Mouse (Mus musculus) hindbrain, embryonic 10.5 days (tissue): ENCODE results near the gene Foxe3. TPM values are rescaled to one million over a fixed set of nuclear protein-coding genes. Genes with fewer than 3 reads are reported as not detected.

ENCODE experiments used
- DNase-seq: peaks from one replicate; pipeline ENCODE4 v3.0.0-alpha.2; 2017; ENCODE audit warnings: low spot score
- H3K27ac ChIP-seq: fragments of 300-500 bp; sonication (generic); 2 replicates; pipeline ENCODE4 v1.5.1; 2016; ENCODE audit warnings: mild to moderate bottlenecking, moderate library complexity
- H3K27me3 ChIP-seq: fragments of 300-500 bp; sonication (generic); 2 replicates; pipeline ENCODE4 v1.6.1; 2016; ENCODE audit warnings: mild to moderate bottlenecking; ENCODE audit not compliant: poor library complexity, insufficient read depth, severe bottlenecking
- H3K36me3 ChIP-seq: fragments of 300-500 bp; sonication (generic); 2 replicates; pipeline ENCODE4 v1.6.1; 2016; ENCODE audit warnings: mild to moderate bottlenecking, moderate library complexity
- H3K4me1 ChIP-seq: fragments of 300-500 bp; sonication (generic); replicated peaks from 2 replicates; pipeline ENCODE4 v1.6.1; 2016; ENCODE audit warnings: mild to moderate bottlenecking
- H3K4me3 ChIP-seq: fragments of 300-500 bp; sonication (generic); 2 replicates; pipeline ENCODE4 v1.5.1; 2016; ENCODE audit warnings: mild to moderate bottlenecking, moderate library complexity
- H3K9me3 ChIP-seq: fragments of 300-500 bp; sonication (generic); 2 replicates; pipeline ENCODE4 v1.6.1; 2016; ENCODE audit warnings: mild to moderate bottlenecking, moderate library complexity
- WGBS: fragments of 180-500 bp; shearing (Covaris S2); methylation state at CpG from one replicate; pipeline ENCODE4 v1.1.7; 2016; 5-methylcytosine and 5-hydroxymethylcytosine counted together
- polyA plus RNA-seq: library from polyadenylated mRNA; unstranded; fragments of >200 nt; fragmentation: Nextera tagmentation; extraction: Ambion mirVana; gene quantifications from 2 replicates; pipeline ENCODE4 v1.2.1, GENCODE M21; 2016

Gene Foxe3
- polyA plus RNA-seq, 1 experiment from 2014 or later: 0.18 TPM

DNA sequence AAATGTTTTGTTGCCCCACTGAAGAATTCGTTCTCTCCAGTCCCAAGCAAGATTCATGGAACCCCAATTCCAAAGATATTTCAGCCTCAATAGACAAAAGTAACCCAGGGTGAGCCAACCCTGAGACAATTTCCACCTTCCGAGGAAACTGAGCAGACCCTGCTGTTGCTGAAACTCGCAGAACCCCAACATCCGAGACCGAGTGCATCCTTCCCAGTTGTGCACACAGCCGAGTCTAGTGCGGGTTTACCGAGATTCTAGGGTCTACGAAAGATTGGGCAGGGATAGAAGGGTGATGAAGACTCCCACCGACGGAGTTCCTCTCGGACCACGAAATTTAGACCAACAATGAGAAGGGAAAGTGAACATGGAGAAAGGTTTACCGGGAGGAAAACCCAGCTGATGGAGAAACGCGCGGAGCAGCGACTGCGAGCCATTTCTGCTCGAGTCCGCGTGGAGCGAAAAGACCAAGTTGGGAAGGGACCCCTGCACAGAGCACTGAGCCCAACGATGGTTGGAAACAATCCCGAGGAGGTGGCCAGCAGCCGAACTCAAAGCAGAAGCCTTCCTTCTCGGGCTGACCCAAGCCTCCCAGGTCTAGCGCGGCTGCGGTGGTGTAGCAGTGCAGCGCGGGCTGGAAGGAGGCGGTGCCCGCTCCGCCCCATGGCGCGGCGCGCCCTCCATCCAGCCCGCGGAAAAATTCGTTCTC lies 24.0 kb downstream of the Foxe3 start:
- Histone ChIP-seq H3K27me3 (peaks cover 100% of the 10 kb centered on the region), H3K4me3 (peak overlapping the region; percentile 51), H3K9me3 (no peaks in the 10 kb centered on the region), H3K36me3 (no peaks in the 10 kb centered on the region), H3K27ac (peak overlapping the region; percentile 6; the same call in 1 of the 2 replicates), H3K4me1 (peaks cover 35% of the 10 kb centered on the region)
- WGBS: under 1% methylated on average over 42 of the region's 42 CpGs
- DNase-seq: peak; percentile 64

DNA sequence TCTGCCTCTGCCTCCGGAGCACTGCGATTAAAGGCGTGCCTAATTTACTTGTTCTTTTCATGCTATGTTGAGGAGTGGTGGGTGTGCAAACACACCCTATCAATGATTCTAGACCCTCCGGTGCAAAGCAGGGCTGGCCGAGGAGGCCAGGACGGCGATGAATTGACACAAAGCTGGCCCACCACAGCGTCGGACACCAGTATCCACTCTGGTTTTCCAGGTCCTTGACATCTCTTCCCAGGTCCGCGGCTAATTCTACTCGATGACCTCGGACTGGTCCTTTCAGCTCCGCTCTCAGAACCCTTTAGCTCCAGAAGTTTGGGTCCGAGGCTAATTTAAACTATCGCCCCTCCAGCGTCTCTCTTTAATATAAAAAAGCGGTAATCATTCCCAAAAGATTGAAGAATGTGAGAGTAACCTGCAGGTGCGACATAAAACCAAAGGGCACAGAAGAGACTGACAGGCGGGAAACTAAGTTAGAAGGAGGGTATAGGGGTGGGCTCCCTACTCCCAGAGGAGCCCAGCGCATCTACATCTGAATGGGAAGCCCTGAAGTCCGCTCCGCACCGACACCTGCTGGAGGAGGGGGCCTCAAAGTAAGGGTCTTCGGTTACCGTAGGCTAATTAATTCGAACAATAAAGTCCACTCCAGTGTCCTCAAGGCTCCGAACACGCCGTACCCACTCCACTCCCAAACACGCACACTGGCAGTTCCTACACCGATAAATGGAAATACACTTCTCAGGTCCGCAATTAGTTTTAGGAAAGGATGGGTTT lies 24.8 kb downstream of the Foxe3 start:
- H3K9me3 ChIP-seq: no peaks in the 10 kb centered on the region
- peaks cover 100% of the 10 kb centered on the region for H3K27me3 ChIP-seq
- 1% methylated on average over 33 of the region's 33 CpGs for WGBS
- peak; percentile 41 for DNase-seq
- H3K36me3 ChIP-seq: no peaks in the 10 kb centered on the region
- H3K4me1 ChIP-seq: peaks cover 35% of the 10 kb centered on the region
- H3K27ac ChIP-seq: no peak overlapping the region
- H3K4me3 ChIP-seq: peak overlapping the region; percentile 51

DNA sequence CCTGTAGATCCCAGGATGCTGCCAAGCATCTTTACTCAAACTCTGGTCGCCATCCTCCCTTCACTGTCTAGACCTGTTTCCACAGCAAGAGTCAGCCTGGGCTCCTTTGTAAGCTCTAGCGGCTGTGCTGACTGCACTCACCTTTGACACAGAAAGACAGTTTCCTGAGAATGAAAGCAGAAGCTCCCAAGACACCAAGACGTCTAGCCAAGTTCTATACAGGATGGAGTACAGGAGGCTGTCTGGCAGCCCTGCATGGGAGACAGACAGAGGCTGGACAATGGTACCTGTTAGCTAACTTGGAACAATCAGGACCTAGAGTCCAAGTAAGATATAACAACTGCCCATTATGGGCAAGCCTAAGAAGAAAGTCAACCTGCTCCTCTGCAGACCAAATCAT lies 25.9 kb downstream of the Foxe3 start:
- no peaks in the 10 kb centered on the region for H3K36me3 ChIP-seq
- no peak overlapping the region for H3K4me3 ChIP-seq
- 7% methylated on average over 3 of the region's 3 CpGs for WGBS
- H3K27me3 ChIP-seq: peaks cover 98% of the 10 kb centered on the region
- peaks cover 35% of the 10 kb centered on the region for H3K4me1 ChIP-seq
- H3K27ac ChIP-seq: no peak overlapping the region
- no peak for DNase-seq
- no peaks in the 10 kb centered on the region for H3K9me3 ChIP-seq

DNA sequence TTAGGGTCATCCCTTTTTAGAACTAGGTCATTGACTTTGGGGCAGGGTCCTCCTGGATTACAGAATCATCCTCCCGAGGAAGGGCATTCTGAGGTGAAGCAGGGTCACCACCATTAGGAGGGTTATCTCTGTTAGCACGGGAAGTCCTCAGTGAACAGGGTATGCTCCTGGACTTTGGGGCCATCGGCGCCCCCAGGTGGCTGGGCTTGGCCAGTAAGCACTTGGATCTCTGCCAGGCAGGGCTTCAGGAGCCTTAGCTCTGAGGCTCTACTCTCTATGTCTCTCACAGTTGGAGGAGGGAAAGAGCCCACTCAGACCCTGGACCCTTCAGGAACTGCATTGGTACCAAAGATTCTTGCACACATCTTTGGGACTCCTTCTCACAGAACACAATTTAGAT lies 28.0 kb downstream of the Foxe3 start:
- peaks cover 98% of the 10 kb centered on the region for H3K27me3 ChIP-seq
- WGBS: 9% methylated on average over 4 of the region's 4 CpGs
- no peaks in the 10 kb centered on the region for H3K36me3 ChIP-seq
- peaks cover 22% of the 10 kb centered on the region for H3K4me1 ChIP-seq
- no peak for DNase-seq
- no peak overlapping the region for H3K27ac ChIP-seq
- H3K9me3 ChIP-seq: no peaks in the 10 kb centered on the region
- no peak overlapping the region for H3K4me3 ChIP-seq

DNA sequence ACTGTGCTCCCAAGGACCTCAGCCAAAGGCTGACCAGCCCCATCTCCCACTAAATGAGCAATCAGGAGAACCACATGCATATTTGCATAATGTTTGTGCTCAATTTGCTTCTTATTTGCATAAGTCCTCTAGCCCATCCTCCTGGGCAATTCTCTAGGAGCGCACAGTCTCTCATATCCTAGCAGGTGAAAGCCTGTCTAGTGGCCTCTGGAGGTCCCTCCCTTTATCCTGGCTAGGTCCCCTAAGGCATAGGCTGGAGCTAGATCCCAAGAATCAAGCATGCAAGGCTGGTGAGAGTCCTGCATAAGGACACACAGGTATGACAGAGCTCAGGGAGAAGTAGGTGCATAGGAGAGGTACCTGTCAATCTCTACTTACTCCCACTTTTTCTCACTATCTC lies 43.6 kb downstream of the Foxe3 start:
- no peaks in the 10 kb centered on the region for H3K36me3 ChIP-seq
- no peak overlapping the region for H3K27ac ChIP-seq
- H3K4me3 ChIP-seq: no peak overlapping the region
- DNase-seq: no peak
- H3K4me1 ChIP-seq: peaks cover under 1% of the 10 kb centered on the region
- H3K9me3 ChIP-seq: no peaks in the 10 kb centered on the region
- WGBS: 94% methylated on average over 1 of the region's 1 CpGs
- no peaks in the 10 kb centered on the region for H3K27me3 ChIP-seq

DNA sequence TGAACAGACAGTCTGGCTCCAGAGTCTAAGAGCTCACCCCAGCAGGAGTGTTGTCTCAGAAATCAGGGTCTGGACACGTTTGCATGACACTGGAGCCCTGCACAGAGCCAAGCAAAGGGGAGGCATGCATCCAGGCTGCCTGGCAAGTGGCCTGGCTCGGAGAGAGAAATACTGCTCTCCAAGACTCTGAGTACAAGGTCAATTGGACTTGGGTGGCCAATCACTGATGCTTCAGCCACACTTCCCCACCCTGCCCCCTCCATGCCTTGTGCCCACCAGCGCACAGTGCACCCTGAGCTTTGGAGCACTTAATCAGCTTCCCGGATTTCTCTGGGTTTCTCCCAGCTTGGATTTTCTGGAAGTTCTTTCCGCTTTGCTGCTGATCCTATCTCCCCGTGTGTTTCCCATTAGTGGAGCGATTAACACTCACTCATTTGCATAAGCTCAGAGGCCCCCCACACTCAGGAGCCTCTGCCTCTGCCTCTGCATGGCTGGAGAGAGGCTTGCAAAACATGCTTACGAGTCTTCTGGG lies 49.3 kb downstream of the Foxe3 start:
- no peaks in the 10 kb centered on the region for H3K9me3 ChIP-seq
- 35% methylated on average over 8 of the region's 8 CpGs for WGBS
- H3K36me3 ChIP-seq: no peaks in the 10 kb centered on the region
- DNase-seq: no peak
- H3K27ac ChIP-seq: no peak overlapping the region
- peaks cover 5% of the 10 kb centered on the region; the same call in 1 of the 2 replicates for H3K4me1 ChIP-seq
- H3K27me3 ChIP-seq: no peaks in the 10 kb centered on the region
- H3K4me3 ChIP-seq: no peak overlapping the region

Other genes starting within 250 kb of the Foxe3 start
- gene Gm12830, start 104.3 kb downstream of the Foxe3 start, polyA plus RNA-seq: not detected in 2 replicates
- 2.2 and 3.1 TPM in 2 replicates for gene Foxd2, start 17.1 kb downstream of the Foxe3 start, polyA plus RNA-seq
- gene Cmpk1, start 61.2 kb upstream of the Foxe3 start, polyA plus RNA-seq: 88.0 and 91.2 TPM in 2 replicates
- 15.0 and 20.0 TPM in 2 replicates for gene Stil, start 74.1 kb upstream of the Foxe3 start, polyA plus RNA-seq
- gene Tal1, start 130.4 kb upstream of the Foxe3 start, polyA plus RNA-seq: 3.2 and 4.7 TPM in 2 replicates
- 8.1 and 12.5 TPM in 2 replicates for gene Pdzk1ip1, start 162.7 kb upstream of the Foxe3 start, polyA plus RNA-seq
- gene Cyp4x1, start 208.3 kb upstream of the Foxe3 start, polyA plus RNA-seq: 0.40 and 0.82 TPM in 2 replicates